Mouse (Mus musculus): ENCODE data around the gene Gm9958. TPM values are rescaled to one million over a fixed set of nuclear protein-coding genes. Genes with fewer than 3 reads are reported as not detected.

Gm9958 gene
- polyA plus RNA-seq, 1 experiment = 0.43 TPM

DNA sequence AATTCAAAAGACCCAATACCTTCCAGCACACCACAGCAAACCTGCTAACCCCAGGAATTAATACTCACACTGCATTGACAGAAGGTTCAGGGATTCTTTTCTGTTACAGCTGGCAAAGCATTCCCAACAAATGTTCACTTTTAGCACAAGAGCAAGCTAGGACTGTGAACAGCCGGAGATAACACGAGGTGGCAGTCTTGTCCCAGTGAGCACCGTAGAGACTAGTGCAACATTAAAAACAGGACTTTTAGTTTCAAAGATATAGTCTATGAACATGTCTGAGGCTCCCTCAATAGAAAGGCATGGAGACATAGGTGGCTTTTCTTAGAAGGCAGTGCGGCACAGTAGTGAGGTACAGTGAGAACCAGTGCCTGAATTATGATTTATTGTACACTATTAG, 38.2 kb downstream of the Gm9958 start:
- 59% methylated on average over 4 of the region's 4 CpGs for WGBS

DNA sequence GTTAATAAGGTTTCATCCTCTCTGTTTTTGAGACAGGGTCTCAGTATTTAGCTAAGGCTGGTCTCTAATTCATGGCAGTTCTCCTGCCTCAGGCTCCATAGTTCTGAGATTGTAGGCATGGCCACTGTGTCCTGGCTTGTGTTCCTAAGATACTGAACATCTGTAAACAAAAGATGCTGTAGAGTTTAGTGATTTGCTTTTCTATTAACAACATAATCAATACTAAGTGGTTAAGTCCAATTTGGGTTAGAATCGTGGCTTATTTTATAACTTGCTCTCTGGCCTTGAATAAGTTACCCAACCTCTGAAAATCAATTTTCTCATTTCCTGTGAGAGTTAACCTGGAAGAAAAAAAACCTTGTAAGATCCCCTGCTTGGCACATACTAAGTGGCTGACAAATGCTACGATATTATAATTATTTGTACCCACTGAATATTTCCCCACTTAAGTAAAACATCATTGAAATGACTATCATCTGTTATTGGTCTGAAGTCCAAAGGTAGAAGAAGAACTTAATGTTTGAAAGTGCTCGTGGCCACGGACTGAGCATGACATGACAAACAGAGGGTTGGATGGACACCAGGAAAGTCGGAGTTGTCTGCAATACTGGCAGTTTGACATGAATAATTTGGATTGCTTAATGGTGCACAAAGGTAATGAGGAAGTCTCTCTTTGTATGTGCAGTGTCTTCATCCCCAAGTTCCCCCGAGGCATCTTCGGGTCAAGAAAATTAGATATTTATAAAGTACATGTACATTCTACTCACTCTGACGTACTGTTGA, 47.3 kb downstream of the Gm9958 start:
- WGBS = 31% methylated on average over 8 of the region's 8 CpGs
- H3K4me1 ChIP-seq (ENCODE audit: control insufficient read depth, insufficient read depth, insufficient read length, low read length) = no peaks in the 10 kb centered on the region
- H3K4me3 ChIP-seq (ENCODE audit: low read depth, low read length) = no peak overlapping the region
- TF ChIP-seq CTCF (IDR thresholded peaks at IDR 0.05; ENCODE audit: extremely low read depth, insufficient read length, insufficient replicate concordance, low read depth, low read length) = no peak
- TF ChIP-seq POLR2A (IDR thresholded peaks at IDR 0.05; ENCODE audit: low read depth, low read length) = no peak
- no peaks in the 10 kb centered on the region for H3K36me3 ChIP-seq (ENCODE audit: control insufficient read depth, insufficient read depth, low read length)
- 0 out of 2 replicates have a peak, but pooled peaks cover 3% of the 10 kb centered on the region for H3K27me3 ChIP-seq (ENCODE audit: control insufficient read depth, insufficient read depth, low read length)
- H3K27ac ChIP-seq (ENCODE audit: insufficient read depth, low read depth, low read length) = no peak overlapping the region

More for the DNA sequence above, 38.2 kb downstream of the Gm9958 start:
- Histone ChIP-seq H3K27ac (ENCODE audit: insufficient read depth, low read depth, low read length) (no peak overlapping the region), H3K4me3 (ENCODE audit: low read depth, low read length) (no peak overlapping the region), H3K36me3 (ENCODE audit: control insufficient read depth, insufficient read depth, low read length) (no peaks in the 10 kb centered on the region), H3K27me3 (ENCODE audit: control insufficient read depth, insufficient read depth, low read length) (0 out of 2 replicates have a peak, but pooled peaks cover 3% of the 10 kb centered on the region), H3K4me1 (ENCODE audit: control insufficient read depth, insufficient read depth, insufficient read length, low read length) (no peaks in the 10 kb centered on the region)
- no peak for TF ChIP-seq POLR2A (IDR thresholded peaks at IDR 0.05; ENCODE audit: low read depth, low read length)
- no peak for TF ChIP-seq CTCF (IDR thresholded peaks at IDR 0.05; ENCODE audit: extremely low read depth, insufficient read length, insufficient replicate concordance, low read depth, low read length)

DNA sequence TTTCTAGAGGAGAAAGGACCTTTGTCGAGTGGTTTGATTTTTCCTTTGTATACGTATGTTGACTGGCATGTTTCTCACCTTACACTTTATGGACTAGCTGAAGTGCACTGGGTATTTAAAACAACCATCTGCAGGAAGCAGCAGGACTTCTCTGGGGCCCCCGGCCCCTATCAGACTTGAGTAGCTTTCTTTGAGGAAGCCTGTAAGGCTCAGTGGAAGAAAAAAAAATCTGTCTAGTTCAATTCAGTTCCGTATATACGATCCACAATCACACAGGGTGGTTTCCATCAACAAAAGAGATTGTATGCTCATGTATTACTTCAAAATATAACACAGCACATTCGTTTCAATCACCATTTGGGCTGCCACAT, 47.9 kb downstream of the Gm9958 start:
- Histone ChIP-seq H3K4me1 (ENCODE audit: control insufficient read depth, insufficient read depth, insufficient read length, low read length) (no peaks in the 10 kb centered on the region), H3K27me3 (ENCODE audit: control insufficient read depth, insufficient read depth, low read length) (no peaks in the 10 kb centered on the region), H3K36me3 (ENCODE audit: control insufficient read depth, insufficient read depth, low read length) (no peaks in the 10 kb centered on the region), H3K4me3 (ENCODE audit: low read depth, low read length) (no peak overlapping the region), H3K27ac (ENCODE audit: insufficient read depth, low read depth, low read length) (no peak overlapping the region)
- WGBS = 15% methylated on average over 6 of the region's 6 CpGs
- TF ChIP-seq CTCF (IDR thresholded peaks at IDR 0.05; ENCODE audit: extremely low read depth, insufficient read length, insufficient replicate concordance, low read depth, low read length) (no peak), POLR2A (IDR thresholded peaks at IDR 0.05; ENCODE audit: low read depth, low read length) (no peak)

Other genes with a start within 250 kb of the Gm9958 start
- gene Cox18, start 143.2 kb upstream of the Gm9958 start, polyA plus RNA-seq (2012; rRNA removed) = 18.9 and 27.3 TPM in 2 replicates
- gene Ankrd17, start 627 bp upstream of the Gm9958 start, polyA plus RNA-seq (2012; rRNA removed) = 6.6 and 13.0 TPM in 2 replicates
- 0.30 TPM in 1 of 2 replicates, not detected in the other for gene Alb, start 93.7 kb downstream of the Gm9958 start, polyA plus RNA-seq (2012; rRNA removed)
- gene Afp, start 123.5 kb downstream of the Gm9958 start, polyA plus RNA-seq (2012; rRNA removed) = 2.0 and 4.6 TPM in 2 replicates
- gene Afm, start 151.7 kb downstream of the Gm9958 start, polyA plus RNA-seq (2012; rRNA removed) = 0.05 TPM in 1 of 2 replicates, not detected in the other
- not detected in 2 replicates for gene 5830473C10Rik, start 193.9 kb downstream of the Gm9958 start, polyA plus RNA-seq (2012; rRNA removed)

All from small intestine, adult 2 months (tissue).